Mouse (Mus musculus): ENCODE data around the gene Map7d1. TPM values are rescaled to one million over a fixed set of nuclear protein-coding genes. Genes with fewer than 3 reads are reported as not detected.

The Map7d1 gene
- total and polyA plus RNA-seq, 2 experiments from 2014 or later, result 71.1 to 115 TPM

- H3K4me2 ChIP-seq (ENCODE audit: low read depth), result peak overlapping the region; percentile 83
- no peak for TF ChIP-seq CTCF (IDR thresholded peaks at IDR 0.05; ENCODE audit: low read depth)
- H3K9me3 ChIP-seq (ENCODE audit: low read length), result no peaks in the 10 kb centered on the region
- DNase-seq (no peak), ATAC-seq (no peak)
- 0 out of 2 replicates have a peak overlapping the region, but pooled peaks have one; percentile 99 for H3K9ac ChIP-seq
- peak overlapping the region; percentile 98 for H3K4me3 ChIP-seq (ENCODE audit: low read depth, low read length)
- 0 out of 2 replicates have a peak overlapping the region, but pooled peaks have one; percentile 96 for H3K27ac ChIP-seq (ENCODE audit: low read depth, low read length)
- WGBS, result 61% methylated on average over 14 of the region's 14 CpGs
- no peaks in the 10 kb centered on the region for H3K27me3 ChIP-seq (ENCODE audit: insufficient read depth, low read length)
- H3K36me3 ChIP-seq (ENCODE audit: insufficient read depth), result no peaks in the 10 kb centered on the region
- H3K4me1 ChIP-seq (ENCODE audit: insufficient read depth), result peaks cover 27% of the 10 kb centered on the region; the same call in 1 of the 2 replicates
These were observed 2.4 kb downstream of the Map7d1 start for GRCm38 (mm10) chr4:126253637-126254272.

GRCm38 (mm10) chr4:126252411-126253237 is 3.5 kb downstream of the Map7d1 start:
- no peaks in the 10 kb centered on the region for H3K27me3 ChIP-seq (ENCODE audit: insufficient read depth, low read length)
- DNase-seq (no peak), ATAC-seq (no peak)
- 0 out of 2 replicates have a peak overlapping the region, but pooled peaks have one; percentile 15 for H3K4me2 ChIP-seq (ENCODE audit: low read depth)
- peaks cover 34% of the 10 kb centered on the region; the same call in 1 of the 2 replicates for H3K4me1 ChIP-seq (ENCODE audit: insufficient read depth)
- no peak overlapping the region; the same call in 1 of the 2 replicates for H3K27ac ChIP-seq (ENCODE audit: low read depth, low read length)
- WGBS, result 64% methylated on average over 17 of the region's 17 CpGs
- no peak overlapping the region for H3K4me3 ChIP-seq (ENCODE audit: low read depth, low read length)
- TF ChIP-seq CTCF (IDR thresholded peaks at IDR 0.05; ENCODE audit: low read depth), result no peak
- H3K9ac ChIP-seq, result no peak overlapping the region
- no peaks in the 10 kb centered on the region for H3K9me3 ChIP-seq (ENCODE audit: low read length)
- no peaks in the 10 kb centered on the region; the same call in 1 of the 2 replicates for H3K36me3 ChIP-seq (ENCODE audit: insufficient read depth)

- ATAC-seq, result no peak
- Histone ChIP-seq H3K9me3 (ENCODE audit: low read length) (no peaks in the 10 kb centered on the region), H3K4me3 (ENCODE audit: low read depth, low read length) (no peak overlapping the region; the same call in 1 of the 2 replicates), H3K27me3 (ENCODE audit: insufficient read depth, low read length) (no peaks in the 10 kb centered on the region), H3K4me1 (ENCODE audit: insufficient read depth) (peaks cover 28% of the 10 kb centered on the region; the same call in 1 of the 2 replicates), H3K4me2 (ENCODE audit: low read depth) (no peak overlapping the region), H3K9ac (peak overlapping the region; percentile 18; the same call in 1 of the 2 replicates), H3K27ac (ENCODE audit: low read depth, low read length) (0 out of 2 replicates have a peak overlapping the region, but pooled peaks have one; percentile 15), H3K36me3 (ENCODE audit: insufficient read depth) (no peaks in the 10 kb centered on the region; the same call in 1 of the 2 replicates)
- TF ChIP-seq CTCF (IDR thresholded peaks at IDR 0.05; ENCODE audit: low read depth), result peak; percentile 7; the same call in 1 of the 2 replicates
- no peak for DNase-seq
- WGBS, result 68% methylated on average over 11 of the region's 11 CpGs
These were observed 4.4 kb downstream of the Map7d1 start for GRCm38 (mm10) chr4:126251655-126252254.

- no peak overlapping the region for H3K4me3 ChIP-seq (ENCODE audit: low read depth, low read length)
- H3K9me3 ChIP-seq (ENCODE audit: low read length), result no peaks in the 10 kb centered on the region
- DNase-seq (no peak), ATAC-seq (no peak)
- no peak overlapping the region for H3K4me2 ChIP-seq (ENCODE audit: low read depth)
- peaks cover 6% of the 10 kb centered on the region for H3K36me3 ChIP-seq (ENCODE audit: insufficient read depth)
- H3K27ac ChIP-seq (ENCODE audit: low read depth, low read length), result no peak overlapping the region
- no peak for TF ChIP-seq CTCF (IDR thresholded peaks at IDR 0.05; ENCODE audit: low read depth)
- no peak overlapping the region for H3K9ac ChIP-seq
- H3K4me1 ChIP-seq (ENCODE audit: insufficient read depth), result peaks cover 28% of the 10 kb centered on the region; the same call in 1 of the 2 replicates
- no peaks in the 10 kb centered on the region for H3K27me3 ChIP-seq (ENCODE audit: insufficient read depth, low read length)
- 50% methylated on average over 4 of the region's 4 CpGs for WGBS
These were observed 5.5 kb downstream of the Map7d1 start for GRCm38 (mm10) chr4:126250659-126251058.

- ATAC-seq (peak; percentile 61), DNase-seq (peak; percentile 10)
- no peak for TF ChIP-seq CTCF (IDR thresholded peaks at IDR 0.05; ENCODE audit: low read depth)
- no peaks in the 10 kb centered on the region for H3K27me3 ChIP-seq (ENCODE audit: insufficient read depth, low read length)
- H3K36me3 ChIP-seq (ENCODE audit: insufficient read depth), result peaks cover 6% of the 10 kb centered on the region
- no peak overlapping the region for H3K4me2 ChIP-seq (ENCODE audit: low read depth)
- peak overlapping the region; percentile 15; the same call in 1 of the 2 replicates for H3K27ac ChIP-seq (ENCODE audit: low read depth, low read length)
- 11% methylated on average over 11 of the region's 11 CpGs for WGBS
- no peak overlapping the region for H3K9ac ChIP-seq
- H3K4me1 ChIP-seq (ENCODE audit: insufficient read depth), result peaks cover 17% of the 10 kb centered on the region; the same call in 1 of the 2 replicates
- H3K9me3 ChIP-seq (ENCODE audit: low read length), result no peaks in the 10 kb centered on the region
- H3K4me3 ChIP-seq (ENCODE audit: low read depth, low read length), result no peak overlapping the region
These were observed 7.8 kb downstream of the Map7d1 start for GRCm38 (mm10) chr4:126248261-126248868.

- 80% methylated on average over 13 of the region's 13 CpGs for WGBS
- Histone ChIP-seq H3K27ac (ENCODE audit: low read depth, low read length) (no peak overlapping the region), H3K4me2 (ENCODE audit: low read depth) (no peak overlapping the region), H3K9me3 (ENCODE audit: low read length) (no peaks in the 10 kb centered on the region), H3K27me3 (ENCODE audit: insufficient read depth, low read length) (no peaks in the 10 kb centered on the region), H3K4me3 (ENCODE audit: low read depth, low read length) (no peak overlapping the region), H3K9ac (no peak overlapping the region), H3K36me3 (ENCODE audit: insufficient read depth) (peaks cover 21% of the 10 kb centered on the region), H3K4me1 (ENCODE audit: insufficient read depth) (peaks cover 7% of the 10 kb centered on the region; the same call in 1 of the 2 replicates)
- ATAC-seq, result no peak
- TF ChIP-seq CTCF (IDR thresholded peaks at IDR 0.05; ENCODE audit: low read depth), result no peak
- DNase-seq, result no peak
These were observed 9.8 kb downstream of the Map7d1 start for GRCm38 (mm10) chr4:126246202-126246889.

All from forebrain, postnatal 0 days (tissue).